Mouse (Mus musculus) regulatory T cell (primary cell): ENCODE results near the gene Fgfr2.

ENCODE experiments used
- in situ Hi-C: fragments of 300-600 bp; cut with MboI, MseI; formaldehyde crosslinking; loops from one replicate; pipeline ENCODE4 v1.15.1; 2025; ENCODE audit warnings: high pct_unique_total_duplicates

The Fgfr2 gene

DNA sequence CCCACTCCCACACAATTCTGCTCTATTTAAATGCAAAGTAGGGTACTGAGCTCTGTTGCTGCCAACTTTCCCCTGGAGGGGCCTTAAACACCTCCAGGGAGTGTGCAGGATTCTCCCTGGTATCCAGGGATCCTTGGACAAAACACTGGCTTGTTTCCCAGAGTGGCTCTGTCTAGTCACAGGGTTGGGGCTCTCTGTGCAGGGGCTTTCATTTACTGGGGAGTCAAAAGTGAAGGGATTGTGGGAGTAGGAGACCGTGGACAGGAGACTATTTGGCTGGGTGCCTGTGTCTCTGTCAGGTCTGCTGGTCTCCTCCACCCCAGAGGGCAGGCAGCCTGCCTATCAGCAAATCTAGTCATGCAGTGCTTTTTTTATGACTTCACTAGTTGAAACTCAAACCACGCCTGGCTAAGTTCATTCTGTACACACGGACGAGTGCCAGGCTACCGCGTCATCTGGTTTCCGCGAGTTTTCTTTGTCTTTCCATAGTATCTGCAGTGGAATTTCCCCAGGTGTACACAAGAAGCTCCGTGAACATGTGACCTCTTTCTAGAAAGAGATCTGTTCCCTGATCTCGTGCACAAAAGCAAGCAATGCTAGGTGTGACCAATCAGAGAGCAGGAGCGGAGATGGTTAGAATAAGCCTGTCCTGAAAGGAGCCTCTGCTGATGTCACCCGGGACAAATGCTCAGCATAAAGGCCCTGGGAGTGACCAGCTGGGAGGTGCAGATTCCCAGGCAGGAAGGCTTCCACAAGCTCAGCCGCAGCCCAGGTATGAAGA lies 2548.7 kb downstream of the Fgfr2 start:
- in situ Hi-C loops, result no loop called here

DNA sequence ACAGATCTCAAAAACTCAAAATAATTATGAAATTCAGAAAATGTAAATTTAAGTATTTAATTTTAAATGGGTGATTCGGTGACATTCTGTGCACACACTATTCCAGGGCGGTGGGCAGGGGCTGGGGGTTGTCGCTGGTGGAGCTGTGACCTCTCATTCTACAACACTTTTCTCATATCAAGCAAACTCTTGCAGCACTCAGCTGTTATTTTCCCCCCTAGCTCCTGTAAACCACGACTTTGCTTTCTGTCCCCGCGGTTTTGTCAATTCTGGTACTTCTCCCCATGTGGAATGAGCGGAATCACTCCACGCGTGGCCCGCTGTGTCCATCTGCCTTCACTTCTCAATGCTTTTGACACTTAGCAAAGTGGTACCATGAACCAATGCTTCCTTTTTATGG lies 2549.4 kb downstream of the Fgfr2 start:
- in situ Hi-C loops, result no loop called here

DNA sequence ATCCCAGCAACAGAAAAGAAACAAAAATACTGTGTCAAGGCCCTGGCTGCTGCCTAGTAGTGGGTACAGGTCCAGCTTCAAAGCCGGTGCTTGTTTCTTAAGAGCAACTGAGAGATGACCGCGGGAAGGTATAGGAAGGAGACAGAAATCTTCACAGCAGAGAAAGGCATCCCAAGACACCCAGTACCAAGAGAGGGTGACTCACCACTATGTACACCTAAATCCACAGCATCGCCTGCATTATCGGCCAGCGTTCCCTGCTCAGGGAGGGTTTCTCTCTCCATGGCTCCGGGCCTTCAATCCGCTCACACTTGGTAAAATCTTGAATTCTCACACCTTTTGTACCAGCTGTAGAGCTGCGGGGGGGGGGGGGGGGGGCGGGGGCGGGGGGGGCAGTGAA lies 2550.3 kb downstream of the Fgfr2 start, which contains the start of gene Nsmce4a:
Gene Nsmce4a (minus strand): TSS at position 298 of the 400 bp plus-strand sequence.
- in situ Hi-C loops, result no loop called here

DNA sequence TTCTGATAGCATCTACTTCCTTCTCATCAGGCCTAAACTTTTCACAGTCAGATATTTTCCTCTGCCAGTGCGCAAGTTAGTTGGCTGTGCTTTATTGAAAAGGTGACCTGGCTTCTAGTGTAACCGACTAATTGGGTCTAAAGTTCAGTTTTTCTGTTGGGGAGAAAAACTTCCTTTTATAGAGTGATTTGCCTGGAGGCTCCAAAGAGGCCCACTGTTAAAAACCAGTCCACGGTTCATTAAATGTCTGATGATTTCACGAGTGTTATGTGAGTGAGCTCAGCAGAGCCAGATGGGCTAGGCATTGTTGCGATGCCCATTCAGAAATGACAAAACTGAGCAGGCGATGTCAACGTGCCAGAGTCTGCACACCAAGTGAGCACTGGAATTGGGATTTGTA lies 2552.7 kb downstream of the Fgfr2 start:
- in situ Hi-C loops, result no loop called here

DNA sequence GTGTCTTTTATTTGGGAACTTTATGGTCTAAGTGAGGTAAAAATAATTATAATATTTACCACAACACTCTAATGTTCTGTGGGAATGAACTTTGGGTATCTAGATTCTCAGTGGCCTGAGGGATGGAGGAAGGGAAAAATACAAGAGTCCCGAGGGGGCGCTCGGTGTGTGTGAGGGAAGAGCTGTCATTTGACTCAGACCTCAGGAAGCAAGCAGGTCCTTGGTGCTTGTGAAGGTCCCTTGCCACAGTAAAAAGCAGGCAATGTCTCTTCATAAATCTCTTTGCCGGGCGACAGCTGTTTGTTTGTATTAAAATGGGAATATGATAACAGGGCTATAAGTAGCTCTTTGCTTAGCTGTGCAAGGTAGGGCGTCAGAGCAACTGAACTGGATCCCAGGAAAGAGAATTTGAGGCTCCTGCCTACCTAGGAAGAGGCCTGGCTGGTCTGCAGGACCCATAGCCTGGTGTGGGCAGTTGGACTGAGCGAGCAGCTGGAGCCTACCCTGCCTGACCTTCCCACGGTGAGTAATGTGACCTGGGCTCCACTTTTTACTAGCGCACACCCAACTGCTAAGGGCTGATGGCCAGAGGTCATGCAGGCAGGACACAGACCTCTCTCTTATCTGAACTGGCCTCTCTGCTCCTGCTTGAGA lies 2554.2 kb downstream of the Fgfr2 start:
- in situ Hi-C loops, result no loop called here

DNA sequence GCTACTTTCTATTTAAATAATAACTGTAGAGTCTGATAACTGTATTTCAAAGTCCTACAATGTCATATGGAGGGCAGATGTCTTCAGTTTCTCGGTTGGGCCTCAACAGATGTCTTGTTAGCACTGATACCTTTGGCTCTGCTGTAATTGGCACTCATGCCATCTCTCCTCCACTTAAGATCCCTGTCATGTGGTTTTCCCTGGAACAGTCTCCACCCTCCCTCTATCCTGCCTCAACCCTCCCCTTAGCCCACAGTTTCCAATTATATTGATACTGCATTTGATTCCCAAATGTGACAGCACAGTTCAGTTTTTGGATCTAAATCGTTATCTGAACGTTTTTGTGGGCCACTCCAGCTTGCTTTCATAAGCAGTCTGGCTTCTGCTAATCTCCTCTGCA lies 2558.6 kb downstream of the Fgfr2 start:
- in situ Hi-C loops, result no loop called here

DNA sequence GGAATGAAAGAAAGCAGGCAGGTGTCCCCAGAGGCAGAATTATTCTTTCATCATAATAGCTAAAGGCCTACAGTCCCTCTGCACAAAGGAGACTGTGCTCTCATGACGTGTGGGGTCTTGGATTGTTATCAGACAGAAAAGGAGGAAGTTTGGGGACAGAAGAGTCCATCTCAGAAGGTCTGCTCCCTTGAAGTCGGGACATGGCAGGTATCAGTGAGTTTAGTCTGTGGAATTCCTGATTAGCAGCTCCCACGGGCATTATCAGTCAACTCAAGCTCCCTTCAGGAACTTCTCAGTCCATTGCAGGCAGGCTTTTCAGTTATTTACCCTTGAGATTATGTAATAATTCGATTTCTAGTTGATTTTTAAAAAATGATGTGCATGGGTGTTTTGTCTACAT lies 2559.3 kb downstream of the Fgfr2 start:
- in situ Hi-C loops, result no loop called here

DNA sequence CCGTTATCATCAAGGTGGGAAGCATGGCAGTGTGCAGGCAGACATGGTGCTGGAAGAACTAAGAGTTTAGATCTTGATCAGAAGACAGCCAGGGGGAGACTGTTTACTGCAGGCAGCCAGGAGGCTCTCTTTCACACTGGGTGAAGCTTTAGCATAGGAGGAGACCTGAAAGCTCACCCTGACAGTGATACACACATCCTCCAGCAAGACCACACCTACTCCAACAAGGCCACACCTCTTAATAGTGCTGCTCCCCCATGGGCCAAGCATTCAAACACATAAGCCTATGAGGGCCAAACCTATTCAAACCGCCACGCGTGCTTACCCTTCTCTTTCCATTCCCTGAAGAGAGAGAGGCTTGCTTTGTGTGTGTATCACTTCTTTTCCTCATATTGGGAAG lies 2559.9 kb downstream of the Fgfr2 start:
- in situ Hi-C loops, result no loop called here

DNA sequence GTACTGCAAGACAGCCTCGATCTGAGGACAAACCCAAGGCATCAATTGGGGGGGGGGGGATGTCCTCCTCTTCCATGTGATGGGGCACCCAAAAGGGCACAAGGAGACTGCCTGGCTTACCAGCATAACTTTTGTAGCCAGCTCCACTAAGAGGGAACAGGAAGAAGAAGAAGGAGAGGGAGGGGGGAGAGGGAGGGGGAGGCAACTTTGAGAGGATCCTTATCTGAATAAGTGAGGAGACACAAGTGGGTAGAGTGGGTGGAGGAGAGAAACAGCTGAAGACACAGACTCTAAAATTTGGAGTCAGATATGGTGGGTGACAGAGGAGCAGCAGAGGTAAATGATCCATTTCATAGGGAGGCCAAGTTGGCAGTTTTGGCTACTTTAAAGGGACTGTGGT lies 2562.2 kb downstream of the Fgfr2 start:
- in situ Hi-C loops, result no loop called here

DNA sequence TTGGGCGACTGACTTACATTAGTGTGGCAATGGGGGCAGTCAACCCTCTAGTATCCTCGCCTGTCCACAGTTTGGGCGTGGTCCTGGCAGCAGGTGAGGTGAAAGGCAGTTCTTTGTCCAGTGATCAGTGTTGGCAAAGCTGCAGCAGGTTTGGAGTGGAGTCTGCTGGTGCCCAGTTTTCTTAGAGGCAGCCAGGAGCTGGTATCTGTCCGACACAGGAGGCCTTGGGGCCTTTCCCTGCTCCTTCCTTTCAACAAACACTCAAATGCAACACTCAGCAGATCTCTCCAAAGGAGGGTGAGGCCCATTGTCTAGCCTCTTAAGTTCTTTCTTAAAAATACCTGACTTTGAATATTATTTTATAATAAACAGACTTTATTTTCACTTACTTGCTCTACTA lies 2564.6 kb downstream of the Fgfr2 start:
- in situ Hi-C loops, result no loop called here

DNA sequence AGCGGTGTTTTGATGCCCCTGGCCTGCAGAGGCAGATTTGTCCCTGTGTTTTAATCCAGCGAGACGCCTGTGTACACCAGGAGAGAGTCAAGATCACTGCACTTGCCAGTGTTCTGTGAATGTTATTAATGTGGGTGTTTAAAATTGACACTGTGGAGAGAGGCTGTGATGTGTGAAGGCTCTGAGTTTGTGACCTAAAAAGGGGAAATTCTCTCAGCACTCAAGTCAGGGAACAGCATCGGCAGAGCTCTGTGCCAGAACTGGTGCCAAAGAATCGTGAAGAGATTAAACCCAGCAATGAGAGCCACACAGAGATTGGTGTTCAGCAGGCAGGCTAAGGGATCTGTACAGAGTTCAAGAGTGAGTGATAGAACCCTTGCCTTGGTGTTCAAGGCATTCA lies 2567.6 kb downstream of the Fgfr2 start:
- in situ Hi-C loops, result no loop called here

DNA sequence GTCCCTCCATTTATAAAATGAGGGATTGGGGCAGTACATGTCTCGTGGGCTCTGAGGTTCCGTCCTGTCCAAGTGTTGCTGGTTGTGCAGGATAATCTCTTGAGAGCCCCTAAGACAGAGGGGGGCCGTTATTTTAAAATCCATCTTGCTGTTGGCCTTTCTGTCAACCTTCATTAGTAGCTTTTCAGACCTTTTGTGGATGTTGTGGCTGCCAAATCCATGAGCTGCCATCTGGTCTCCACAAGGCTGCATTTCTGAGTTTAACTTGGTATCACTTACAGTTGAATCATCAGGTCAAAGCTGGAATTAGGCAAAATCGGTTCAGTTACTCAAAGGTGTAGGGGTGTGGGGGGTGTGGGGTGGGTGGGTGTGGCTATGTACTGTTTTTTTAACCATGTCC lies 2569.8 kb downstream of the Fgfr2 start:
- in situ Hi-C loops, result no loop called here

DNA sequence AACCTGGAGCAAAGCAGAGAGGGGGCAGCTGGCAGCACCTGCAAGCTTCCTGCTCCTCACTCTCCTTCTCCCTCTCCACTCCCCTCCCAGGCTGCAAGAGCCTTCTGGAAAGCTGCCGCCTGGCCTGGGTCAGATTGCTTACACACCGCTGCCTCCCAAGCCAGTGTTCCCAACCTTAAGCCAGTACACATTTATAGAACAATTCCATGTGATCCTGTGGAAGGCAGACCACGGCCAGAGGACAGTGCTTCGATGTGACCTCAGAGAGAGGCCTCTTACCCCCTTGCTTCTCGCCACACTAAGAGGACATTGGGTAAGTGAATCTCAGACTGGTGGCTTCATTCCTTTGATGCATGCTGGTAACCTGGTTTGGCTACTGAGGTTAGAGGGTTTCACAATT lies 2570.4 kb downstream of the Fgfr2 start:
- in situ Hi-C loops, result no loop called here

DNA sequence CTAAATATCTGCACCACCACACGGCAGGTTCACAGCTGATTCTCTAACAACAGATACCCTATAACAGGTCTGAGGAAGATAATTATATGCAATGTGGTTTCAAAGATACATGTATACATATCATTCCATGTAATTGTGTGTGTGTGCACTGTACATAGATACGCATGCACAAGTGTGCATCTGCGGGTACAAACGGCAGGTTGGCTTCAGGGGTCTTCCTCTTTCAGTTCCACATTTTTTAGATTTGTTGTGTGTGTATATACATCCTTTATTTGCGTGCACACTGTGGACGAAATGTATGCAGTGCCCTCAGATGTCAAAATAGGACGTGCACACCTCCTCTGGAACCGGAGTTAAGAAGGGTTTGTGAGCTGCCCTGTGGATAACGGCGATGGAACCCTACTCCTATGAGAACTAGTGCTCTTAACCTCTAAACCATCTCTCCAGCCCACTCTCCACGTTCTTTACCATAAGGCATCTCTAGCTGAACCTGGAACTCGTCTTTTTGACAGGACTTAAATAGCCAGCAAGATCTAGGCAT lies 2575.4 kb downstream of the Fgfr2 start:
- in situ Hi-C loops, result loop anchor here (5.0 to 25.0 kb wide), 2 partner anchors 95 to 815 kb away; partner anchors contain the start of genes 2310057M21Rik and Pstk

DNA sequence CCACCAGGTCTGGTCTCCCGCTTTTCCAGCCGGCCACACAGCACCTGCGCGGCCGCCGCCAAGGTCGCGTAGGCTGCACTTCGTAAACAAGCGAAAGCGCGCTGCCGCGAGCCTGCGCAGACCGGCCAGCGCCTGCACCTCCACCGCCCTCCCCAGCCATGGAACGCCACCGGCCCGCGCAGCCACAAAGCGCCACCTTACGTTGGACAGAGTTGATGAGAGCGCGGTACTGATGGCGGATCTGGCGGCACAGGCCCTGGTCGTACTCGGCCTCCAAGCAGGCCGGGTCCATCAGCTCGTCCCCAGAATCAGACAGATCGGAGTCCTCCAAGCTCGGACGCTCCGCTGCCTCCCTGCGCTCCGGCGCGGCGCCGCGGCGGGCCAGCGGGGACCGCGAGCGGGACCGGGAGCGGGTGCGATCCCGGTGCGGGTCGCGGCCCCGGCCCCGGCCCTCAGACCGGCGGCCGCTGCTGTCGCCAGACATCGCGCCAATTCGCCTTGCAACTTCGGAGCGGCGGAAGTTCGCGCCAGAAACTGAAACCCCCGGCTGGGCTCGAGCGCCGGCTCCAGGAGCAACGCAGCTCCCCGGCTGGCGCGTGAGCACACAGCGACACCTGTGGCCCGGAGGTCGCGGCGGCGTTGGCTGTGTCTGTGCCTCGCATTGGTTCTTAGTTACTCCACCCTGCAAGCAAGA lies 2576.2 kb downstream of the Fgfr2 start:
- in situ Hi-C loops, result loop anchor here (5.0 to 25.0 kb wide), 2 partner anchors 95 to 815 kb away; partner anchors contain the start of genes 2310057M21Rik and Pstk

DNA sequence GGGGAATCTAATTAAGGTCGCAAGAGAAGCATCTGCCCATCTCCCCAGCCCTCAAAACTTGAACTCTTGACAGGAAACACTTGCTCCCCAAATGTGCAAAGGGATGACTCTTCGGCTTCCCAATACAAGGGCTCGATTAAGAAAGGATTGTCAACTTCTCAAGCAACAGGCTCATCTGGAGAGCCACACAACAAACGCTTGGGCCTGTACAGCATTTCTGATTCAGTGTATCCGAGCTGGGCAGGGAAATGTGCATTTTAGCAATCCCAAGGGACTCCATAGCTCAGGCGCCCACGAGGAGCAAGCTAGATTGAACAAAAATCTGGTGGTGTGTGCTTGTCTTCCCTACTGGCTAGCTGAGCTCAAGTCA lies 2576.7 kb downstream of the Fgfr2 start:
- in situ Hi-C loops, result loop anchor here (5.0 to 25.0 kb wide), 2 partner anchors 96 to 816 kb away; partner anchors contain the start of genes 2310057M21Rik and Pstk

DNA sequence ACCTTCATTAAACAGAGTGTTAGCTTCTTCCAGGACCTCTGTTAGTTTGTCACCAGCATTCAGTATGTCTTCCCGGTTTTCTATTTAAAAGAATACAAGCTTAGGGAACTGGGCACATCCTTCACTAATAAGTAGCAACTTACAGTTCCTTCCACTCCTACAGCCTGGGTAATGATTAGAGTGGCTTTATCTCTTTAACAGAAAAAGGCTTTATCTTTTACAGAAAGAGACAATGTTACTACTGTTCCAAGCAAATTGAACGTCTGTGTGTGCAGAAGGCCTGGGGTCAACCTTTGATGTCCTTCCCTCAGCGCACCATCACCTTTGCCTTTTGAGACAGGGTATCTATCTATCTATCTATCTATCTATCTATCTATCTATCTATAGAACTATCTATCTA lies 2577.3 kb downstream of the Fgfr2 start:
- in situ Hi-C loops, result loop anchor here (5.0 to 25.0 kb wide), 2 partner anchors 96 to 816 kb away; partner anchors contain the start of genes 2310057M21Rik and Pstk

DNA sequence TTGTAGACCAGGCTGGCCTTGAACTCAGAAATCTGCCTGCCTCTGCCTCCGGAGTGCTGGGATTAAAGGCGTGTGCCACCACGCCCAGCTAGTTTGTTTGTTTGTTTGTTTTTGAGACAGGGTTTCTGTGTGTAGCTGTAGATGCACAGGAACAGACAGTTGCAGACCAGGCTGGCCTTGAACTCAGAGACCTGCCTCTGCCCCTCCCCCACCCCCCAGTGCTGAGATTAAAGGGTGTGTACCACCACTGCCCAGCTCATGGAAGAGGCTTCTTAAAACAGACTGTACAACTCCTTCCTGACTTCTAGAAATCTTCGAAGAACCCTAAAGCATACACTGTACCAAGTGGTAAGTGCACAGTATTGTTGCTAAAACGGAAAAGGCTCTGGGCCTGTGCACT lies 2577.7 kb downstream of the Fgfr2 start:
- in situ Hi-C loops, result loop anchor here (5.0 to 25.0 kb wide), 2 partner anchors 97 to 817 kb away; partner anchors contain the start of genes 2310057M21Rik and Pstk

DNA sequence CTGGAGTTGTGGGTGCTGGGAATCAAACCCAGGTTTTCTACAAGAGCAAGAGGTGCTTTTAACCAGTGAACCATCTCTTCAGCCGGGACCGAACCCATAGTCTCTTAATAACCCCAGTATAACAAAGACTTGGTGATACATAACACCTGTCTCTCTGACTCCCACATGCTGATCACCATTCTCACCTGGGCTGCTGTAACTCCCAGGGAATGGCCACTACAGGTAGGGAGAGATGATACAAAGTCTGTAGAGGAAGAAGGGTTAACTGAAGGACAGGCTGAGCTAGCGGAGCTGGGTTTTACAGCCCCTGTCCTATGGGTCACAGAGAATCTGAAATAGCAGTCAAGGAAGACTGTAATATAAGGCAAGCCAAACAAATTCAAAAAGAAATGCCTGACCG lies 2580.0 kb downstream of the Fgfr2 start:
- in situ Hi-C loops, result loop anchor here (25.0 kb wide), 1 partner anchor 819 kb away; the partner anchor contains the start of genes 2310057M21Rik and Pstk

DNA sequence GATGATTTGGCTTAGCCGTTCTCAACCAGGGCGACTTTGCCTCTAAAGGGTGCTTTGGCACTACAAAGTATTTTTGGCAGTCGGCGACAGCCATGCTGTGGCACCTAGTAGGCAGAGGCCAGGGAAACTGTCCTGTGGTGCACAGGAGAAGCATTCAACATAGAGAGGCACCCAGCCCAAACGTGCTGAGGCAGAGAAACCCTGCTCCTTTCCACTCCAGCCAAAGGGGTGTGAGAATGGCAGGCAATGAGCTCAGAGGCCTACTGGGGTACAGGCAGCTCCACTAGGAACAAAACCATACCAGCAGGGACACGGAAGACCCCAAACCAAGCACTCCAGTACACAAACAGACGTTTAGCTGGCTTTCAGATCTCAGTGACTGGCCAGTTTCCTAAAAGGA lies 2583.0 kb downstream of the Fgfr2 start:
- in situ Hi-C loops, result loop anchor here (25.0 kb wide), 1 partner anchor 822 kb away; the partner anchor contains the start of genes 2310057M21Rik and Pstk

DNA sequence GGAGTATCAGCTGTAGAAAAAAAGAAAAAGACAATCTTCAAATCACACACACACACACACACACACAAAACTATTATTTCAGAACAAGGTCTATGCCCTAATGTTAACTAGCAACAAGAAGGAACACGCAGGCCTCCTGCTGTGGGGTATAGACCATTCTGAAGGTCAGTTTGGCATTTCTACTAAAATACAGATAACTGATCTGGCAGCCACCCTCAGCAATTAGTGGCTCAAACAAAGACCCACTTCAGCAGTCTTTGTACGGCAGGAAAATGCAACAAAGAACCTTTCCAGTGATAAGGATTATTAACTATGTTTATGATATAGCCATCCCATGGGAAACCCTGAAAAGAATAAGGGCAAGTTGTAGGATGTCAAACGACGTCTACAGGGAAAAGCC lies 2586.1 kb downstream of the Fgfr2 start:
- in situ Hi-C loops, result loop anchor here (25.0 kb wide), 1 partner anchor 825 kb away; the partner anchor contains the start of genes 2310057M21Rik and Pstk

DNA sequence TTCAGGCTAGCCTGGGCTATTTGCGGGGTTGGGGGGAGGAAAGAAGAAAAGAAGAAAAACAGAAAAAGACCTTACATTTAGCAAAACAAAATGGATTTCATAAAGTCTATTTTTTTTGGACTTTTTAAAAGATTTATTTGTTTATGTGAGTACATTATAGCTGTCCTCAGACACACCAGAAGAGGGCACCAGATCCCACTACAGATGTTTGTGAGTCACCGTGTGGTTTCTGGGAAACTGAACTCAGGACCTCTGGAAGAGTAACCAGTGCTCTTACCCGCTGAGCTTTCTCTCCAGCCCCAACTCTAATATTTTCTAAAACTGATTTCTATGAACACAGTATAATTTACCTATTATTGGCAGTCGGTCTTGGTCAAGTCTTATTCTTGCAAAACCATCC lies 2588.0 kb downstream of the Fgfr2 start:
- in situ Hi-C loops, result loop anchor here (25.0 kb wide), 1 partner anchor 827 kb away; the partner anchor contains the start of genes 2310057M21Rik and Pstk
